Comparison of ENCODE assay signal across 11 mouse cellular contexts in the genomic region with DNA sequence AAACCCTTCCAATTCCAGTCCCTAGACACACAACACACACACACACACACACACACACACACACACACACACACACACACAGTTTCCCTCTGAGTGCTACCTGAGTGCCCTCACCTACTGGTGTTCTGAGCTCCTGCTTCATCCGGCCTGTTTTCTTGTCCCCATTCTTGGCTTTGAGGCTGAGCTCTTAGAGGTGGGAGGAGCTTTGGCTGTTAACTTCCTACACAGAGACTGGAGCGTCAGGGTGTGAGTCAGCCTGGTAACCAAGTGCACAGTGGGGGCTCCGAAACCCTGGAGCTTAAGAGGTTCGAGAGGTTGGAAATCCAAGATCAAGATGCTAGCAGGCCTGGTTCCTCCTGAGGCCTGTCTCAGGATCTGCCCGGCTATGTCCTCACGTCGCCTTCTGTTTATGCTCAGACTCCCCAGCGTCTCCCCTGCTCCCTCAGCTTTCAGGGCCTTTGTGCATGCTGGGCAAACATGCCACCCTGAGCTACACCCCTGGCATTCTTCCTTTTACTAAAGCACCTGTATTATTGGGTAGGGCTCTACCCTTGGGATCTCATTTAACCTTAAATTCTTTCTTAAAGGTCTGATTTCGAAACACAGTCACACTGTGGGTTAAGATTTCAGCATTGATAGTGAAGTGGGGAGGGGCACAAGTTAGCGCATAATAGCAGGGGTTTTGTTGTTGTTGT. TPM values are rescaled to one million over a fixed set of nuclear protein-coding genes. Genes with fewer than 3 reads are reported as not detected.
A peak's percentile ranks its signal among the peaks of the same experiment; 100 is the strongest.
DNase-seq lines count a peak whose midpoint lies in the region; ATAC-seq lines count a peak whose summit lies in the region.
"Had no signal": no experiment of that assay in that cellular context is flagged by ENCODE, and none has a peak within 500 bp of the region (broad histone marks: within the 10 kb centered on the region; RNA-seq: fewer than 3 reads in every experiment).

No protein-coding gene starts in this region.

- peak; percentile 16 to 22; a peak in 2 of 4 replicates for ATAC-seq in hematopoietic stem cell, adult 5-6 weeks (replicated peaks in 1 of 2; ENCODE audit: insufficient read depth in 1 of 2, low FRiP score in 2 of 2, low TSS enrichment in 1 of 2, low read depth in 1 of 2, poor library complexity in 2 of 2, severe bottlenecking in 2 of 2)
- ATAC-seq in intestine, embryonic 16.5 days: no peak

- H3K4me2 ChIP-seq in intestine, embryonic 16.5 days (ENCODE audit: low read depth, low read length): no peak overlapping the region
- H3K4me2 ChIP-seq: stomach, embryonic 15.5 days had no signal

- no peaks in the 10 kb centered on the region for H3K9me3 ChIP-seq in intestine, embryonic 16.5 days (ENCODE audit: control insufficient read depth, low read length)
- H3K9me3 ChIP-seq: stomach, embryonic 15.5 days had no signal

- H3K36me3 ChIP-seq in intestine, embryonic 16.5 days (ENCODE audit: control insufficient read depth, insufficient read depth, low read length): no peaks in the 10 kb centered on the region

- no peak overlapping the region for H3K27ac ChIP-seq in intestine, embryonic 16.5 days (ENCODE audit: low read length)
- H3K27ac ChIP-seq: heart, adult 2 months; macrophage; stomach, embryonic 15.5 days had no signal

- WGBS in intestine, embryonic 16.5 days: 67% methylated on average over 10 of the region's 10 CpGs

- DNase-seq in left cerebral cortex, adult 11 months (ENCODE audit: low spot score): peak; percentile 31
- no peak for DNase-seq in left cerebral cortex, postnatal 4 days
- peak; percentile 59 for DNase-seq in adrenal gland, postnatal 14 days
- peak; percentile 56 to 66 for DNase-seq in right cerebral cortex, adult 2 months (ENCODE audit: low spot score in 2 of 2)
- DNase-seq in urinary bladder, postnatal 10 days (ENCODE audit: low spot score): no peak
- DNase-seq in urinary bladder, adult 2 months (ENCODE audit: low spot score): no peak
- DNase-seq: heart, adult 2 months had no signal

- no peak overlapping the region for H3K4me3 ChIP-seq in intestine, embryonic 16.5 days (ENCODE audit: low read length)
- H3K4me3 ChIP-seq: heart, adult 2 months; stomach, embryonic 15.5 days had no signal

- H3K27me3 ChIP-seq in intestine, embryonic 16.5 days (replicated peaks; ENCODE audit: control insufficient read depth, insufficient read depth, low read length): no peaks in the 10 kb centered on the region
- H3K27me3 ChIP-seq: stomach, embryonic 15.5 days had no signal

- H3K4me1 ChIP-seq in intestine, embryonic 16.5 days (ENCODE audit: control insufficient read depth, insufficient read depth, low read length): no peaks in the 10 kb centered on the region
- H3K4me1 ChIP-seq: stomach, embryonic 15.5 days had no signal

- intact Hi-C loops in left cerebral cortex, postnatal 4 days (cut with DNase I): no loop called here

- no peak overlapping the region for H3K9ac ChIP-seq in intestine, embryonic 16.5 days (ENCODE audit: low read depth, low read length)
- H3K9ac ChIP-seq: stomach, embryonic 15.5 days had no signal

RNA-seq across cellular contexts. Expression of a gene that starts 45.0 kb away (rescaled TPM):
- 100 to 1,000 TPM; 102 to 111 TPM for total RNA-seq in left cerebral cortex, postnatal 4 days (2021)
- 1.7 and 4.9 TPM in 2 replicates for total RNA-seq in adrenal gland, postnatal 14 days (2021)
- not detected in 2 replicates for total RNA-seq in hematopoietic stem cell, adult 5-6 weeks (2017)
- polyA plus RNA-seq in urinary bladder, adult 2 months (2012; rRNA removed): 64.8 and 68.0 TPM in 2 replicates
- 17.6 and 18.7 TPM in 2 replicates for polyA plus RNA-seq in intestine, embryonic 16.5 days (2015; fragmentation: Nextera tagmentation; extraction: Ambion mirVana)

Comparison
In these comparisons a context has a peak if more than half of its experiments do, and no peak if none do; other contexts are left out.
1. DNase-seq: peak in left cerebral cortex, adult 11 months (single experiment), adrenal gland, postnatal 14 days (single experiment) and right cerebral cortex, adult 2 months (2 of 2); none in left cerebral cortex, postnatal 4 days (single experiment), urinary bladder, postnatal 10 days (single experiment) and urinary bladder, adult 2 months (single experiment).
2. RNA of a gene that starts 45.0 kb away (total RNA-seq): 102 to 111 TPM in left cerebral cortex, postnatal 4 days; 1.7 to 4.9 TPM in adrenal gland, postnatal 14 days and not detected in hematopoietic stem cell, adult 5-6 weeks; every median in the first group is over 10 times any median in the second.